Mouse (Mus musculus) lung, adult 2 months (tissue): Measurements from ENCODE around the gene Adgrl3.

ENCODE experiments used
- CTCF ChIP-seq: fragments of 200-500 bp; IDR thresholded peaks from 2 replicates; pipeline ENCODE4 v1.5.1; 2011; ENCODE audit warnings: mild to moderate bottlenecking, low read length, control low read depth; ENCODE audit not compliant: insufficient read depth
- POLR2A ChIP-seq: fragments of 200-500 bp; IDR thresholded peaks from 2 replicates; pipeline ENCODE4 v1.6.1; 2011; ENCODE audit warnings: low read depth, mild to moderate bottlenecking, control low read depth, low read length, borderline replicate concordance; ENCODE audit errors: extremely low read depth

DNA sequence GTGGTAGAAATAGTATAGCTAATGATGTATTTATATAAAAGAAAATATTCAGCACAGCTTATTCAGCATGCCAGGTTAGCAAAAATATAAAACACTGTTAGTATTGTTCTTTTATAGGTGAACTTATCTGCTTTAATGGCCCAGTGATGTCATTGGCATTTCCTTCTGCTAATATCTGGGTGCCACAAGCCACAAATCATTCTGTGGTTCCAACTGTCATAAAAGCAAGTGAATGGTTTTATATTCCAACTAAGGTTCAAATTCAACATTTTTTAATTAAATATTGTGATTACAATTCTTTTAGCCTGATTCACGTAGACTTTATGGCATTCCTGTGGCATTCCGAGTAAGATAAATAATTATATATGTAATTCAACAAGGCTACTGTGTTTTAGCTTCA is 205.5 kb downstream of the Adgrl3 start:
- TF ChIP-seq POLR2A, result no peak
- TF ChIP-seq CTCF, result no peak
